Mouse (Mus musculus) stomach, embryonic 15.5 days (tissue): ENCODE data around the gene Elk4. TPM values are rescaled to one million over a fixed set of nuclear protein-coding genes. Genes with fewer than 3 reads are reported as not detected.

Experiments
- ATAC-seq: fragments of 200-750 bp; cut with Nextera tagmentation; 2 replicates; pipeline ENCODE4 v1.8.0; 2017; ENCODE audit warnings: low read depth, moderate number of reproducible peaks, moderate TSS enrichment; ENCODE audit not compliant: insufficient read depth, low FRiP score
- H3K27ac ChIP-seq: fragments of 300-500 bp; sonication (generic); 2 replicates; pipeline ENCODE4 v1.5.1; 2015; ENCODE audit warnings: mild to moderate bottlenecking, inconsistent platforms
- H3K27me3 ChIP-seq: fragments of 300-500 bp; sonication (generic); replicated peaks from 2 replicates; pipeline ENCODE4 v1.6.1; 2015; ENCODE audit warnings: inconsistent platforms
- H3K36me3 ChIP-seq: fragments of 300-500 bp; sonication (generic); 2 replicates; pipeline ENCODE4 v1.6.1; 2015; ENCODE audit warnings: inconsistent platforms
- H3K4me1 ChIP-seq: fragments of 300-500 bp; sonication (generic); 2 replicates; pipeline ENCODE4 v1.6.1; 2015; ENCODE audit warnings: inconsistent platforms
- H3K4me2 ChIP-seq: fragments of 300-500 bp; sonication (generic); 2 replicates; pipeline ENCODE4 v1.6.1; 2015; ENCODE audit warnings: mild to moderate bottlenecking, inconsistent platforms
- H3K4me3 ChIP-seq: fragments of 300-500 bp; sonication (generic); replicated peaks from 2 replicates; pipeline ENCODE4 v1.5.1; 2015; ENCODE audit warnings: inconsistent platforms
- H3K9ac ChIP-seq: fragments of 300-500 bp; sonication (generic); 2 replicates; pipeline ENCODE4 v1.6.1; 2015; ENCODE audit warnings: inconsistent platforms
- H3K9me3 ChIP-seq: fragments of 300-500 bp; sonication (generic); 2 replicates; pipeline ENCODE4 v1.6.1; 2016; ENCODE audit warnings: inconsistent platforms
- WGBS: fragments of 180-500 bp; shearing (Covaris S2); methylation state at CpG from one replicate; pipeline ENCODE4 v1.1.7; 2015; 5-methylcytosine and 5-hydroxymethylcytosine counted together
- polyA plus RNA-seq: library from polyadenylated mRNA; unstranded; fragments of >200 nt; fragmentation: Nextera tagmentation; extraction: Ambion mirVana; gene quantifications from 2 replicates; pipeline ENCODE4 v1.2.1, GENCODE M21; 2015

The Elk4 gene
- polyA plus RNA-seq, 1 experiment from 2014 or later: 20.4 TPM

DNA sequence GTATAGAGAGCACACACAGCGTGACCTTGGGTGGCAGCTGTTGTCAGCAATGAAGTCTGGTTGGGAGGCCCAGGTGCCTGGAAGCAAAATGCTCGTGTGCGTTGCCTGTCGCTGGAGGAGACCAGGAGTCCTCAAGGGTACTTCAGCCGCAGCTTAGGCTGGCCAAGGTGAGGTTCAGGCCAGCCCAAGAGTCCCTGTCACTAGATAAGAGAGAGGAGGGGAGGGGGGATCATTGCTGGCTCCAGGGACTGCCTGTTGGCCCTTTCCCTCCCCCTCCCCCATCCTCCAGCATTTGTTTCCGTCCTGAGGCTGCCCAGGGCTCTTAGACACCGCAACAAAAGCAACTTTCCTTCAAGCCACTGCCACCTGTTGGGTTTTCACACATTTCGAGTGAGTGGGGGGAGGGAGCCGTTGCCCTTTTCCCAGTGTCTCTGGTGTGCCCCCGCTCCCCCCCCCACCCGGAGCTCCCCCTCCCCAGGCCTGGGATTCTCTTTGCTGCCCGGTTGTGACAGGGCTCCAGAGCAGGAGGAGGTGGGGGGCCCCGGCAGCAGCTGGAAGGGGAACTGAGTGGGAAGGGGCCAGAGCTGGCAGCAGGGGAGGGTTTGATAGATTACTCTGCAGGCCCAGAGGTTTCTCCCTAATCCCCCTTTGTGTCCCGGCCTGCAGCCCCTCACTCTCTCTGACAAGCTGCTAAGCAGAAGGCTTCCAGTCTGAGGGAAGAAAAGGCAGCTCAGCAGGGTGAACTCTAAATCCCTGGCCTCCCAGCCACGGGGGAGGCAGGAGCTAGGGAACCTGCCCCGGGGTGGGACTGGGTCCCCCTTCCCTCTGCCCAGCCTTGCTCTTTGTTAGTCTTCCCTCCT is 36.5 kb upstream of the Elk4 start:
- Histone ChIP-seq H3K27ac (no peak overlapping the region), H3K9ac (no peak overlapping the region)
- 18% methylated on average over 16 of the region's 16 CpGs for WGBS

DNA sequence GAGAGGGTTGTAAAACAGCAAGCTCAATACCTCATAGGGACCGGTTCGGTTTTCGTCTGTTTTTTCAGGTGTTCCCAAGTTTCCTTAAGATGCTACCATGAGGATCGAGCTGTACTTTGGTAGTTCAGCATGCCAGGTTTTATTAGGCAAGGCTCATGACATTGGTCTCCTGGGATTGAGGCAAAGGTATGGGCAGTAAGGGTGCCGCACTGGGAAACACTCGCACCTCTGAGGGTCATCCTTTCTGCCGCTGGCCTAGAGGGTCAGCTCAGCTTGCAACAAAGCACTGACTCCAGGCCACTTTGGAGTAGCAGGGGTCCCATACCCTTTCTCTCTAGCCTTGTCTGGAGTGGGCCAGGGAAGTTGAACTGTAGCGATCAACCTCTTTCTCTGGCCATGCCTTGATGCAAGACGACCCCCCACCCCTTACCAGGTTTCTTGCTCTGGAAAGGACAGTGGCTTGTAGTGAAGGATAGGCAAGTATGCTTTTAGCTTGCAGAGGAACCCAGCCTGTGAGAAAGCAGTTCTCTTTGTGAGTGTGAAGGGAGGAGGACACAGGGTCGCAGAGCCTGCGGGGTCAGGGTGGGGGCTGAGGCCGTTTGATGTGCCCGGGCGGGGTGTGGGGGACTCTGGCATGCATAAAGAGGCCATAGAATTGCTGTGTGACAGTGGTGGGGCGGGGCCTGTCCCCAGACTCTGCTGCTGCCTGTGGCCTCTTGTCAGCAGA is 35.5 kb upstream of the Elk4 start:
- H3K27me3 ChIP-seq: no peaks in the 10 kb centered on the region
- no peak overlapping the region for H3K27ac ChIP-seq
- peaks cover 13% of the 10 kb centered on the region for H3K4me1 ChIP-seq
- H3K4me2 ChIP-seq: no peak overlapping the region
- 0 out of 2 replicates have a peak, but pooled peaks have one; percentile 23 for ATAC-seq
- no peaks in the 10 kb centered on the region for H3K36me3 ChIP-seq
- no peaks in the 10 kb centered on the region for H3K9me3 ChIP-seq
- WGBS: 38% methylated on average over 15 of the region's 15 CpGs
- no peak overlapping the region for H3K4me3 ChIP-seq
- H3K9ac ChIP-seq: no peak overlapping the region

More for the DNA sequence above, 36.5 kb upstream of the Elk4 start:
- H3K36me3 ChIP-seq: no peaks in the 10 kb centered on the region
- no peaks in the 10 kb centered on the region for H3K9me3 ChIP-seq
- no peaks in the 10 kb centered on the region for H3K27me3 ChIP-seq
- no peak overlapping the region; the same call in 1 of the 2 replicates for H3K4me2 ChIP-seq
- ATAC-seq: no peak
- H3K4me3 ChIP-seq: no peak overlapping the region
- H3K4me1 ChIP-seq: peaks cover 13% of the 10 kb centered on the region

DNA sequence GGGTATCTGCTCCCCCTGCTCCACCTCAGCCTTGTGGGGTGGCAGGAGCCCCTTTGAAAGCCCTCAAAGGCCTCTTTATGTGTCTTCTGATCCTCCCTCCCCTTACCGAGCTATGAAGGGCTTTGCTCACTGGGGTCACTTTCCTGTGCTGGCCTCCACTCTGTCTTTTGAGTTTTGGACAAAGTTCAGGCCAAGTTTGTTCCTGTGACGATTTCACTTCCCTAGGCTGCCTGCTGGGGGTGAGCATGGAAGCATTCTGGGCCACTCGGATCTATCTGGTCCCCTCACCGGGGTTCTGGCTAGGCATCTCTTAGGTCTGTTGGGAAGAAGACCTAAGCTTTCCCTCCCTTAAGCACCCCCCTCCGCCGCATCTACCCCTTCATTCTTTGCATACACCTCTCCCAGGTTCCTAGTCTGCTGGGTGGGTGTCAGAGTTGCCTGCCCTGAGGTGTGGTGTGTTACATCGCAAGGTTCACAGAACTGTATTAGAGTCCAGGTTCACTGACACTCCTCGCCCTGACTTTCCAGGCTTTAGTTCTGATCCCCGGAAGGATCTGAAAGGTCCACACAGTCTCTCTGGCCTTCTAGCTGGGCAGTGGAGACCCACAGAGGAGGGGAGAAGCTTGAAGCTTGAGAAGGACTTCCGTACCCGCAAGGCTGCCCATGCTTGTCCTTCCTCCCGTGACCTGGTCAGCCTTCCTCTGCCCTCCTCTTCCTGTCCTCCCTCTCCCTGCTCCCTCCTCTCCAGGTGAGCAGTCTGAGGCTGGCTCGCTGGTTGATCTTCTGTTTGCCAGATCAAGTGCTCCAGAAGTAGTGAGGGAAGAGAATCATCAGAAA is 34.7 kb upstream of the Elk4 start:
- Histone ChIP-seq H3K9ac (no peak overlapping the region), H3K27me3 (no peaks in the 10 kb centered on the region), H3K4me3 (no peak overlapping the region), H3K4me2 (no peak overlapping the region), H3K27ac (0 out of 2 replicates have a peak overlapping the region, but pooled peaks have one; percentile 36), H3K9me3 (no peaks in the 10 kb centered on the region), H3K4me1 (peaks cover 13% of the 10 kb centered on the region), H3K36me3 (no peaks in the 10 kb centered on the region)
- no peak for ATAC-seq
- 46% methylated on average over 13 of the region's 13 CpGs for WGBS

DNA sequence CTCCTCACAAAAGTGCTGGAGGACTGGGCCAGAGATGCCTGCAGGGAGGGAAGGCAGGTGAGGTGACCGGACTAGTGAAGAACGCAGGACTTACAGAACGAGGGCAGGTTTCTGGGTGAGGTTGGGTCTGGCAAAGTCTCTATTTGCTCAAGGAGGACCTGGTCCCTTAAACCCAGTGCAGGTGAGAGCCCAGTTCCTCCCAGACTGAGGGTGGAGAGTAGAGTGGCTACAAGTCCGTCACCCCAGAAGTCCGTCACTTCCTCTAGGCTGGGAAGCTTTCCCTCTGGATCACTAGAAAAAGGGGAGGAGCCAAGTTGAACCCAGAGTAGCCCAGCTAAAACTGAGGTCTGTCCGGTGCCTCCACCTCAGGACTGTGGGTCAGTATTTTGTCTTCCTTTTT is 33.4 kb upstream of the Elk4 start:
- 0 out of 2 replicates have a peak overlapping the region, but pooled peaks have one; percentile 57 for H3K27ac ChIP-seq
- H3K9me3 ChIP-seq: no peaks in the 10 kb centered on the region
- H3K4me1 ChIP-seq: peaks cover 13% of the 10 kb centered on the region
- H3K36me3 ChIP-seq: no peaks in the 10 kb centered on the region
- peak; percentile 29 for ATAC-seq
- H3K9ac ChIP-seq: no peak overlapping the region
- H3K4me2 ChIP-seq: no peak overlapping the region
- H3K27me3 ChIP-seq: no peaks in the 10 kb centered on the region
- WGBS: 60% methylated on average over 6 of the region's 6 CpGs
- no peak overlapping the region for H3K4me3 ChIP-seq

DNA sequence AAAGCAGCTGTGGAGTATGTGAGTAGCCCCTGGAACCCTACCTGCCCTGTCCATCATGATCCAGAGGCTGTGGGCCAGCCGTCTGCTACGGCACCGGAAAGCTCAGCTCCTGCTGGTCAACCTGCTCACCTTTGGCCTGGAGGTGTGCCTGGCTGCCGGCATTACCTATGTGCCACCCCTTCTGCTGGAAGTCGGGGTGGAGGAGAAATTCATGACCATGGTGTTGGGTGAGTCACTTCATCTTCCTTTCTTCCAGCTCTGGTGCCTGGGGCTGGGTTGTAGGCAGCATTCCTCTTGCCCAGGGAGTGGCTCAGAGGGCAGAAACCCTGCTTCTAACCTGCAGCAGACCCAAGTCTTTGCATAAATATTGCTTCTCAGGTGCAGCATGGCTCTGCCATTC is 30.5 kb upstream of the Elk4 start:
- Histone ChIP-seq H3K27me3 (no peaks in the 10 kb centered on the region), H3K4me2 (no peak overlapping the region; the same call in 1 of the 2 replicates), H3K36me3 (no peaks in the 10 kb centered on the region), H3K27ac (peak overlapping the region; percentile 57; the same call in 1 of the 2 replicates), H3K9me3 (no peaks in the 10 kb centered on the region), H3K4me3 (no peak overlapping the region), H3K4me1 (no peaks in the 10 kb centered on the region), H3K9ac (no peak overlapping the region)
- ATAC-seq: no peak
- WGBS: 77% methylated on average over 5 of the region's 5 CpGs

DNA sequence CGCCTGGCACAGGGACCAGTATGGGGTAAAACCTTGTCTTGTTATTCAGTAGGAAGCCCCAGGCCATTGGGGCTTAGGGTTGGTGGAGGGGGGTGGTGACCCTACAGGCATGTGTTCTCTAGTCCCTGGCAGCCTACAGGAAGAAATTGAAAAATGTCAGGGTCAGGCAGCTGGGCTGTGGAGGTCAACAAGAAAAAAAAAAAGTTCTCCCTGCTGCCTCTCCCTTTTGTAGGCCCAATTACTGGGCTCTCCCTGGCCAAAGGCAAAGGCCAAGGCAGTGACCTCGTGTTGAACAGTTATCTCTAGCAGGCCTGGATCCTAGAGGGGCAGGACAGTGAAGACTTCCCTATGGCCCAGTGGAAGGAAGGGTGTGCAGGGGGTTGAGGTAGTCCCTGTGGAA is 26.9 kb upstream of the Elk4 start:
- no peaks in the 10 kb centered on the region for H3K9me3 ChIP-seq
- no peak overlapping the region for H3K4me3 ChIP-seq
- no peak for ATAC-seq
- H3K36me3 ChIP-seq: no peaks in the 10 kb centered on the region
- 46% methylated on average over 2 of the region's 2 CpGs for WGBS
- H3K9ac ChIP-seq: no peak overlapping the region
- H3K27ac ChIP-seq: no peak overlapping the region
- no peaks in the 10 kb centered on the region for H3K4me1 ChIP-seq
- no peaks in the 10 kb centered on the region for H3K27me3 ChIP-seq
- no peak overlapping the region for H3K4me2 ChIP-seq

DNA sequence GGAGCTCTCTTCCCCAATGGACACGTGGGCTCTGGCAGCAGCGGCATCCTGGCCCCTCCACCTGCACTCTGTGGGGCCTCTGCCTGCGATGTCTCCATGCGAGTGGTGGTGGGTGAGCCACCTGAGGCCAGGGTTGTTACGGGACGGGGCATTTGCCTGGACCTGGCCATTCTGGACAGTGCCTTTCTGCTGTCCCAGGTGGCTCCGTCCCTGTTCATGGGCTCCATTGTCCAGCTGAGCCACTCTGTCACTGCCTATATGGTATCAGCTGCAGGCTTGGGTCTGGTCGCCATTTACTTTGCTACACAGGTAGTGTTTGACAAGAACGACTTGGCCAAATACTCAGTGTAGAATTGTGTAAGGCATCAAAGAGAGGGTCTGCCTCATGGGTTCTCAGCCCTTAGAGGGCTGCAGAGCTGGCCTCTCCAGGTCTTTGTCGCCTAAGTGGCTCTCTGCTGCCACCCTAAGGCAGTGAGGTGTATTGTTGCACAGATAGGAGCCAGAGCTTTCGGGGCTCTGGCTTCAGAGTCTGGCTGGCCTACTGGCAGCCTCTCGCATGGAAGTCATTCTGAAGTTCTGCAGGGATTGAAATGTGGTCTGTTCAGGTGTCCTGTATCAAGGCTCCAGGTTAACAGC is 25.9 kb upstream of the Elk4 start:
- Histone ChIP-seq H3K27ac (no peak overlapping the region), H3K9me3 (no peaks in the 10 kb centered on the region), H3K36me3 (no peaks in the 10 kb centered on the region), H3K27me3 (no peaks in the 10 kb centered on the region), H3K4me3 (no peak overlapping the region), H3K4me1 (no peaks in the 10 kb centered on the region), H3K4me2 (no peak overlapping the region), H3K9ac (no peak overlapping the region)
- 47% methylated on average over 12 of the region's 12 CpGs for WGBS
- ATAC-seq: peak; percentile 40; the same call in 1 of the 2 replicates

DNA sequence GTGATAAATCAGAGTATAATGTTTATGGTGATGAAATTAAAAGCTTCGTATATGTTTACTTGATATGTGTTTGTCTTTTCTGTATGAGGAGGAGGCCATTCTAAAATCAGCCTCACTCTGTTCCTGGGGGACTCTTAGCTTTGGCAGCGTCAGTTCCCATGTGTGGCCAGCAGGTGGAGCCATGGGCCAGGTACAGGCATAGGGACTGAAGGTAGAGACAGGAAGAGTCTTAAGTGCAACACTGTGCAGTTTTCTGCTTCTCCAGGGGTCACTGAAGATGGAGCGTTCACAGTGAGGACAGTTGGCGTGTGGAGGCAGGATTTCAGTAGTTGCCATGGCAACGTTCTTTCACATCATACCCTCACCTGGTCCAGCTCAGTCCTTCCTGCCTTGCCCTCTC is 24.5 kb upstream of the Elk4 start:
- 9% methylated on average over 5 of the region's 5 CpGs for WGBS
- no peak overlapping the region for H3K4me2 ChIP-seq
- H3K27me3 ChIP-seq: no peaks in the 10 kb centered on the region
- no peak overlapping the region for H3K9ac ChIP-seq
- H3K27ac ChIP-seq: no peak overlapping the region
- no peaks in the 10 kb centered on the region for H3K9me3 ChIP-seq
- no peak for ATAC-seq
- no peaks in the 10 kb centered on the region for H3K36me3 ChIP-seq
- H3K4me3 ChIP-seq: no peak overlapping the region
- H3K4me1 ChIP-seq: no peaks in the 10 kb centered on the region

DNA sequence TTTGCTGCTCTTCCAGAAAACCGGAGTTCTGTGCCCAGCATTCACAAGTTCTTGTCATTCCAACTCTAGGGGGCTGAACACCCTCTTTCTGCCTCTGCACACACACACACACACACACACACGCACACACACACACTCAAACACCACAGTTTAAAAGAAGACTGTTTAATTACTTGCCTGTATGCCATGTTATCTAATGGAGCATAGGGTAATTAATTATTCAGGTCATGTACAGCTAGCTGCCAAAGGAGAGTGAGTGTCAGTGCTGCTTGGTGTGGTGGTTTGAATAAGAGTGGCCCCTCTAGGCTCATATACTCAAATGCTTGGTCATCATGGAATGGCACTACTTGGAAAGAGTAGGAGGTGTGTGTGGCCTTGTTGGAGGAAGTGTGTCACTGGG is 23.6 kb upstream of the Elk4 start:
- no peaks in the 10 kb centered on the region for H3K36me3 ChIP-seq
- H3K27ac ChIP-seq: no peak overlapping the region
- no peak overlapping the region for H3K4me3 ChIP-seq
- no peaks in the 10 kb centered on the region for H3K9me3 ChIP-seq
- H3K27me3 ChIP-seq: no peaks in the 10 kb centered on the region
- ATAC-seq: no peak
- H3K9ac ChIP-seq: no peak overlapping the region
- no peaks in the 10 kb centered on the region for H3K4me1 ChIP-seq
- WGBS: 81% methylated on average over 2 of the region's 2 CpGs
- no peak overlapping the region for H3K4me2 ChIP-seq

DNA sequence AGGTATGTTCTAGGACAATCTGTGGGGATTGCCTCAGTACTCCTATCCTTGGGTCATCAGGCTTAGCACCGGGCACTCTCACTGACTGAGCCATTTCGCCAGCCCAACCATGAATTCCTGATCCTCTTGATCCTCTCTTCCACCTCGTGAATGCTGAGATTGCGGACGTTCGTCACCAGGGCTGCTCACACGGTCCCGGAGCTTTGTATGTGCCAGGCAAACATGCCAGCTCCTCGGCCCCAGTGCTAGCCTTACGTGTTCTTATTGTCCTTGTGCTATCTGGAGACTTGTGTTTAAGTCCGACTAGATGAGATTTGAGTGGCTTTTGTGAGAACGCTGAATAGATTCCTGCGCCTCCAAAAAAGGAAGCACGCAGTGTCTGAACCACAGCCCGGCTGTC is 20.0 kb upstream of the Elk4 start:
- H3K4me2 ChIP-seq: no peak overlapping the region
- no peak overlapping the region for H3K4me3 ChIP-seq
- no peak overlapping the region for H3K9ac ChIP-seq
- no peaks in the 10 kb centered on the region for H3K4me1 ChIP-seq
- no peaks in the 10 kb centered on the region for H3K27me3 ChIP-seq
- H3K27ac ChIP-seq: no peak overlapping the region
- no peaks in the 10 kb centered on the region for H3K36me3 ChIP-seq
- no peaks in the 10 kb centered on the region for H3K9me3 ChIP-seq
- no peak for ATAC-seq
- 63% methylated on average over 15 of the region's 15 CpGs for WGBS

DNA sequence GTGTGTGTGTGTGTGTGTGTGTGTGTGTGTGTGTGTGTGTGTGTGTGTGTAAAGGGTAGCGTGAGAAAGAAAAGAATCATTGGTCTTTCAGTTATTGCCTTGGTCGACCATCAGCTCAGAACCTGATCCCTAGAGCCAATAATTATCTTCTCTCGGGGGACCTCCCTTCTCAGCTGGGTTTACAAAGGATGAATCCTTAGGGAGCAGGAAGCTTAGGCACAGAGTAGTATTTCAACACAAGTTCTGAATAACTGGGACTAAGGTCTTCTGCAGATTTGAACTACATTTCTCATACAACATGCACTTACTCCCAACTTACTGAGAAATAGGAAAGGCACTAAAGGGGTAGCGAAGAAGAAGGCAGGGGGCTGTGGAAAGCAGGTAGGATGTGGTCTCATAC is 17.9 kb upstream of the Elk4 start:
- WGBS: 70% methylated on average over 4 of the region's 4 CpGs
- Histone ChIP-seq H3K27me3 (no peaks in the 10 kb centered on the region), H3K4me1 (no peaks in the 10 kb centered on the region), H3K4me3 (no peak overlapping the region), H3K27ac (no peak overlapping the region), H3K36me3 (no peaks in the 10 kb centered on the region), H3K4me2 (no peak overlapping the region), H3K9ac (no peak overlapping the region), H3K9me3 (no peaks in the 10 kb centered on the region)
- no peak for ATAC-seq
